Mouse (Mus musculus) erythroblast, embryonic 14.5 days (primary cell): ENCODE measurements around the gene Garnl3.

Source experiments
- GATA1 ChIP-seq: IDR thresholded peaks from 2 replicates; pipeline ENCODE4 v1.6.1; 2012; ENCODE audit warnings: low read length, inconsistent platforms, mixed read lengths
- TAL1 ChIP-seq: IDR thresholded peaks from 3 replicates; pipeline ENCODE4 v1.6.1; 2012; ENCODE audit warnings: low read length, inconsistent platforms, mixed read lengths

- TF ChIP-seq GATA1 (no peak), TAL1 (no peak)
Observed at GRCm38 (mm10) chr2:33127271-33127670, 4.2 kb downstream of the Garnl3 start.
